Mouse (Mus musculus): Measurements from ENCODE around the gene Naxe. TPM values are rescaled to one million over a fixed set of nuclear protein-coding genes. Genes with fewer than 3 reads are reported as not detected.

Gene Naxe
- polyA plus RNA-seq, 1 experiment from 2014 or later: 156 TPM

DNA sequence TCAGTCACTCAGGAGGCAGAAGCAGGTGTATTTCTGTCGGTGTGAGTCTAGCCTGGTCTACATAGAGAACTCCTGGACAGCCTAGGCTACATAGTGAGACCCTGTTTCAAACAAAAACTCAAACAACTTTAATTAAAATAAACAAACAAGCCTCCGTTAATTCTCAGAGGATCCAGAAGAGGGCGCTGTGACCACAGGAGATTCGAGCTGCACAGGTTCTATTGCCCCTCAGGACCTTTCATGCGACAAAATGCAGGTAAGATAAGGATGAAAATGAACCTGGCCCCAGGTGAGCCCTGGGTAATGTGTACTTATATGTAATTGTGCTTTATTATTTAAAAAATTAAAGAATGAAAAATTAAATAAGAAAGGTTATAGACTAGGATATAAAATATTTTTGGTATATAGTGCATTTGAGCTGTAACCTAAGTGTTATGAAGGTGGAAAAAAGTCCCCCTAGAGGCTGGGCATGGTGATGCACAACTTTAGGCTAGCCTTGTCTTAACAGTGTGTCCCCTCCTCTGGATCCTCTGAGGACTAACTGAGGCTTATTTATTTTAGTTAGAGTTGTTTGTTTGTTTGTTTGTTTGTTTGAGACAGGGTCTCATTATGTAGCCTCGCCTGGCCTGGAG, 47.5 kb downstream of the Naxe start:
- Histone ChIP-seq H3K4me2 (no peak overlapping the region), H3K4me3 (replicated peaks) (no peak overlapping the region), H3K36me3 (no peaks in the 10 kb centered on the region), H3K9me3 (no peaks in the 10 kb centered on the region), H3K4me1 (no peaks in the 10 kb centered on the region), H3K27me3 (replicated peaks) (0 out of 2 replicates have a peak, but pooled peaks cover 8% of the 10 kb centered on the region), H3K9ac (no peak overlapping the region), H3K27ac (no peak overlapping the region)
- WGBS: 6% methylated on average over 6 of the region's 6 CpGs
- ATAC-seq (ENCODE audit: insufficient read depth, low FRiP score, low read depth): no peak

Other genes starting within 250 kb of the Naxe start
- gene Pear1, start 234.2 kb downstream of the Naxe start, polyA plus RNA-seq (2015; fragmentation: Nextera tagmentation; extraction: Ambion mirVana): 23.4 and 25.4 TPM in 2 replicates
- 0.21 and 0.30 TPM in 2 replicates for gene Sh2d2a, start 211.7 kb downstream of the Naxe start, polyA plus RNA-seq (2015; fragmentation: Nextera tagmentation; extraction: Ambion mirVana)
- 11.3 and 12.7 TPM in 2 replicates for gene Prcc, start 172.9 kb downstream of the Naxe start, polyA plus RNA-seq (2015; fragmentation: Nextera tagmentation; extraction: Ambion mirVana)
- 238 and 249 TPM in 2 replicates for gene Hdgf, start 152.2 kb downstream of the Naxe start, polyA plus RNA-seq (2015; fragmentation: Nextera tagmentation; extraction: Ambion mirVana)
- gene Mrpl24, start 139.0 kb downstream of the Naxe start, polyA plus RNA-seq (2015; fragmentation: Nextera tagmentation; extraction: Ambion mirVana): 76.4 and 78.2 TPM in 2 replicates
- 45.8 and 48.1 TPM in 2 replicates for gene Isg20l2, start 128.2 kb downstream of the Naxe start, polyA plus RNA-seq (2015; fragmentation: Nextera tagmentation; extraction: Ambion mirVana)
- gene Rrnad1, start 127.8 kb downstream of the Naxe start, polyA plus RNA-seq (2015; fragmentation: Nextera tagmentation; extraction: Ambion mirVana): 16.2 and 17.6 TPM in 2 replicates
- 17.2 and 20.0 TPM in 2 replicates for gene Crabp2, start 109.8 kb downstream of the Naxe start, polyA plus RNA-seq (2015; fragmentation: Nextera tagmentation; extraction: Ambion mirVana)
- gene Nes, start 87.4 kb downstream of the Naxe start, polyA plus RNA-seq (2015; fragmentation: Nextera tagmentation; extraction: Ambion mirVana): 18.6 and 19.1 TPM in 2 replicates
- 0.17 and 0.23 TPM in 2 replicates for gene Bcan, start 58.3 kb downstream of the Naxe start, polyA plus RNA-seq (2015; fragmentation: Nextera tagmentation; extraction: Ambion mirVana)
- 0.18 TPM in 1 of 2 replicates, not detected in the other for gene Hapln2, start 30.9 kb downstream of the Naxe start, polyA plus RNA-seq (2015; fragmentation: Nextera tagmentation; extraction: Ambion mirVana)
- gene Gpatch4, start 15.4 kb downstream of the Naxe start, polyA plus RNA-seq (2015; fragmentation: Nextera tagmentation; extraction: Ambion mirVana): 33.7 and 35.0 TPM in 2 replicates
- gene Ttc24, start 19.8 kb upstream of the Naxe start, polyA plus RNA-seq (2015; fragmentation: Nextera tagmentation; extraction: Ambion mirVana): not detected in 2 replicates
- 16.0 and 18.7 TPM in 2 replicates for gene Iqgap3, start 23.5 kb upstream of the Naxe start, polyA plus RNA-seq (2015; fragmentation: Nextera tagmentation; extraction: Ambion mirVana)
- 17.7 and 19.9 TPM in 2 replicates for gene Mef2d, start 83.9 kb upstream of the Naxe start, polyA plus RNA-seq (2015; fragmentation: Nextera tagmentation; extraction: Ambion mirVana)
- 4.2 and 8.2 TPM in 2 replicates for gene Rhbg, start 196.2 kb upstream of the Naxe start, polyA plus RNA-seq (2015; fragmentation: Nextera tagmentation; extraction: Ambion mirVana)
- 0.35 and 1.4 TPM in 2 replicates for gene Gm38392, start 228.7 kb upstream of the Naxe start, polyA plus RNA-seq (2015; fragmentation: Nextera tagmentation; extraction: Ambion mirVana)
- gene Tsacc, start 238.5 kb upstream of the Naxe start, polyA plus RNA-seq (2015; fragmentation: Nextera tagmentation; extraction: Ambion mirVana): 13.4 and 14.0 TPM in 2 replicates
- 451 and 489 TPM in 2 replicates for gene Cct3, start 238.6 kb upstream of the Naxe start, polyA plus RNA-seq (2015; fragmentation: Nextera tagmentation; extraction: Ambion mirVana)

Data from stomach, embryonic 15.5 days (tissue).